Mouse (Mus musculus) myocyte (in vitro differentiated cells): Measurements from ENCODE around the gene Mad1l1. TPM values are rescaled to one million over a fixed set of nuclear protein-coding genes. Genes with fewer than 3 reads are reported as not detected.

Source experiments
- H3K27me3 ChIP-seq: one replicate; pipeline ENCODE4 v1.6.1; 2011; ENCODE audit not compliant: control insufficient read depth, insufficient read depth, insufficient read length
- H3K36me3 ChIP-seq: one replicate; pipeline ENCODE4 v1.6.1; 2011; ENCODE audit not compliant: control insufficient read depth, insufficient read depth
- H3K4me2 ChIP-seq: one replicate; pipeline ENCODE4 v1.6.1; 2011; ENCODE audit warnings: low read depth, control low read depth
- H3K4me3 ChIP-seq: one replicate; pipeline ENCODE4 v1.5.1; 2011; ENCODE audit warnings: mild to moderate bottlenecking, control low read depth, moderate library complexity
- H3K79me2 ChIP-seq: one replicate; pipeline ENCODE4 v1.6.1; 2011; ENCODE audit not compliant: control insufficient read depth, insufficient read depth
- H3ac ChIP-seq: one replicate; pipeline ENCODE4 v1.6.1; 2011; ENCODE audit not compliant: control insufficient read depth, insufficient read length
- CEBPB ChIP-seq: IDR thresholded peaks from 2 replicates; pipeline ENCODE4 v1.6.1; 2011; ENCODE audit warnings: mild to moderate bottlenecking, moderate library complexity; ENCODE audit not compliant: poor library complexity, insufficient read depth, severe bottlenecking
- E2F4 ChIP-seq: IDR thresholded peaks from one replicate; pipeline ENCODE4 v1.6.1; 2011; ENCODE audit warnings: mild to moderate bottlenecking, control low read depth, moderate library complexity; ENCODE audit not compliant: insufficient read depth
- MAX ChIP-seq: IDR thresholded peaks from one replicate; pipeline ENCODE4 v1.6.1; 2011; ENCODE audit warnings: low read depth, mild to moderate bottlenecking, control low read depth
- MYOD1 ChIP-seq, 3 experiments: IDR thresholded peaks; one replicate each; pipeline ENCODE4 v1.6.1; 2011; ENCODE audit warnings: control low read depth in 2 of 3, low read depth in 2 of 3, mild to moderate bottlenecking in 2 of 3, moderate library complexity in 1 of 3; ENCODE audit not compliant: insufficient read length in 2 of 3, control insufficient read depth in 1 of 3
- MYOG ChIP-seq, 3 experiments: IDR thresholded peaks; one replicate each; pipeline ENCODE4 v1.6.1; 2011; ENCODE audit warnings: control low read depth in 2 of 3, low read depth in 2 of 3, mild to moderate bottlenecking in 2 of 3; ENCODE audit not compliant: insufficient read length in 2 of 3, control insufficient read depth in 1 of 3, insufficient read depth in 1 of 3
- POLR2A ChIP-seq: IDR thresholded peaks from one replicate; pipeline ENCODE4 v1.6.1; 2011; ENCODE audit warnings: low read depth, mild to moderate bottlenecking, control low read depth, moderate library complexity; ENCODE audit not compliant: insufficient read length
- POLR2AphosphoS2 ChIP-seq: IDR thresholded peaks from one replicate; pipeline ENCODE4 v1.6.1; 2011; ENCODE audit warnings: low read depth, control low read depth; ENCODE audit not compliant: insufficient read length
- REST ChIP-seq: IDR thresholded peaks from one replicate; pipeline ENCODE4 v1.6.1; 2011; ENCODE audit warnings: mild to moderate bottlenecking, control low read depth, moderate library complexity; ENCODE audit not compliant: insufficient read depth, insufficient read length
- SRF ChIP-seq: IDR thresholded peaks from one replicate; pipeline ENCODE4 v1.6.1; 2011; ENCODE audit warnings: low read depth; ENCODE audit not compliant: control insufficient read depth, insufficient read length
- TCF12 ChIP-seq: IDR thresholded peaks from one replicate; pipeline ENCODE4 v1.6.1; 2011; ENCODE audit warnings: mild to moderate bottlenecking, control low read depth; ENCODE audit not compliant: poor library complexity, insufficient read depth, severe bottlenecking
- TCF3 ChIP-seq: IDR thresholded peaks from one replicate; pipeline ENCODE4 v1.6.1; 2011; ENCODE audit warnings: low read depth, control low read depth; ENCODE audit not compliant: insufficient read length
- USF1 ChIP-seq: IDR thresholded peaks from one replicate; pipeline ENCODE4 v1.6.1; 2011; ENCODE audit warnings: low read depth, mild to moderate bottlenecking, control low read depth, moderate library complexity
- polyA plus RNA-seq: library from polyadenylated mRNA; unstranded; fragments of >200 nt; fragmentation: generic; extraction: Trizol; gene quantifications from one replicate; pipeline ENCODE4 v1.2.1, GENCODE M21; 2012; ENCODE audit warnings: missing spikeins

Gene Mad1l1
- polyA plus RNA-seq, 1 experiment: 35.6 TPM

GRCm38 (mm10) chr5:140154166-140154565 is 167.2 kb downstream of the Mad1l1 start:
- no peak overlapping the region for H3K4me3 ChIP-seq
- no peaks in the 10 kb centered on the region for H3K36me3 ChIP-seq
- no peak for TF ChIP-seq SRF
- H3ac ChIP-seq: no peak overlapping the region
- no peaks in the 10 kb centered on the region for H3K79me2 ChIP-seq
- no peaks in the 10 kb centered on the region for H3K27me3 ChIP-seq
- H3K4me2 ChIP-seq: no peak overlapping the region

- no peak for TF ChIP-seq TCF3
- no peak for TF ChIP-seq POLR2AphosphoS2
- TF ChIP-seq TCF12: no peak
- no peak for TF ChIP-seq SRF
- TF ChIP-seq CEBPB: no peak
- TF ChIP-seq MYOD1 (IDR thresholded peaks at IDR 0.05; ENCODE audit: control insufficient read depth in 1 of 3, insufficient read length in 2 of 3, low read depth in 2 of 3): no peak
- no peak for TF ChIP-seq REST
- no peak for TF ChIP-seq MYOG (IDR thresholded peaks at IDR 0.05; ENCODE audit: control insufficient read depth in 1 of 3, insufficient read depth in 1 of 3, insufficient read length in 2 of 3, low read depth in 2 of 3)
- TF ChIP-seq MAX: no peak
- no peak for TF ChIP-seq POLR2A
- TF ChIP-seq E2F4: no peak
- no peak for TF ChIP-seq USF1
- H3ac ChIP-seq: no peak overlapping the region
- H3K79me2 ChIP-seq: no peaks in the 10 kb centered on the region
- no peak overlapping the region for H3K4me3 ChIP-seq
- no peak overlapping the region for H3K4me2 ChIP-seq
- no peaks in the 10 kb centered on the region for H3K36me3 ChIP-seq
- no peaks in the 10 kb centered on the region for H3K27me3 ChIP-seq
Observed at GRCm38 (mm10) chr5:140151871-140152270, 169.5 kb downstream of the Mad1l1 start.

GRCm38 (mm10) chr5:140151180-140151579 is 170.2 kb downstream of the Mad1l1 start:
- Histone ChIP-seq H3K4me3 (no peak overlapping the region), H3K36me3 (no peaks in the 10 kb centered on the region), H3K4me2 (no peak overlapping the region), H3K79me2 (no peaks in the 10 kb centered on the region), H3ac (no peak overlapping the region), H3K27me3 (no peaks in the 10 kb centered on the region)
- TF ChIP-seq REST (no peak), SRF (no peak), TCF12 (no peak), POLR2AphosphoS2 (no peak), MYOD1 (IDR thresholded peaks at IDR 0.05; ENCODE audit: control insufficient read depth in 1 of 3, insufficient read length in 2 of 3, low read depth in 2 of 3) (no peak), MYOG (IDR thresholded peaks at IDR 0.05; ENCODE audit: control insufficient read depth in 1 of 3, insufficient read depth in 1 of 3, insufficient read length in 2 of 3, low read depth in 2 of 3) (peak in 1 of 3 experiments; percentile 17), USF1 (no peak)

GRCm38 (mm10) chr5:140150694-140151093 is 170.7 kb downstream of the Mad1l1 start:
- no peak overlapping the region for H3K4me3 ChIP-seq
- H3K36me3 ChIP-seq: no peaks in the 10 kb centered on the region
- no peak for TF ChIP-seq REST
- TF ChIP-seq POLR2AphosphoS2: no peak
- TF ChIP-seq SRF: no peak
- TF ChIP-seq USF1: no peak
- TF ChIP-seq MYOD1 (IDR thresholded peaks at IDR 0.05; ENCODE audit: control insufficient read depth in 1 of 3, insufficient read length in 2 of 3, low read depth in 2 of 3): no peak
- no peak for TF ChIP-seq MAX
- no peak for TF ChIP-seq POLR2A
- TF ChIP-seq TCF3: no peak
- no peak for TF ChIP-seq MYOG (IDR thresholded peaks at IDR 0.05; ENCODE audit: control insufficient read depth in 1 of 3, insufficient read depth in 1 of 3, insufficient read length in 2 of 3, low read depth in 2 of 3)
- TF ChIP-seq CEBPB: no peak
- no peak for TF ChIP-seq TCF12
- no peak for TF ChIP-seq E2F4
- H3K79me2 ChIP-seq: no peaks in the 10 kb centered on the region
- no peak overlapping the region for H3ac ChIP-seq
- no peaks in the 10 kb centered on the region for H3K27me3 ChIP-seq
- H3K4me2 ChIP-seq: no peak overlapping the region

- Histone ChIP-seq H3K36me3 (no peaks in the 10 kb centered on the region), H3K4me2 (no peak overlapping the region), H3ac (no peak overlapping the region), H3K4me3 (no peak overlapping the region), H3K27me3 (no peaks in the 10 kb centered on the region), H3K79me2 (no peaks in the 10 kb centered on the region)
- TF ChIP-seq MAX (no peak), POLR2AphosphoS2 (no peak), MYOD1 (IDR thresholded peaks at IDR 0.05; ENCODE audit: control insufficient read depth in 1 of 3, insufficient read length in 2 of 3, low read depth in 2 of 3) (no peak), TCF12 (no peak), CEBPB (no peak), MYOG (IDR thresholded peaks at IDR 0.05; ENCODE audit: control insufficient read depth in 1 of 3, insufficient read depth in 1 of 3, insufficient read length in 2 of 3, low read depth in 2 of 3) (no peak), POLR2A (no peak), TCF3 (no peak), E2F4 (no peak), SRF (no peak), USF1 (no peak), REST (no peak)
Observed at GRCm38 (mm10) chr5:140150136-140150535, 171.2 kb downstream of the Mad1l1 start.
